Mouse (Mus musculus): ENCODE data around the gene Prmt9. TPM values are rescaled to one million over a fixed set of nuclear protein-coding genes. Genes with fewer than 3 reads are reported as not detected.

The Prmt9 gene
- polyA plus RNA-seq, 1 experiment from 2014 or later, result 15.7 TPM

GRCm38 (mm10) chr8:77515201-77515600 is 34.0 kb upstream of the Prmt9 start:
- H3K27me3 ChIP-seq (ENCODE audit: control insufficient read depth, insufficient read depth, low read length), result no peaks in the 10 kb centered on the region
- H3K4me3 ChIP-seq (ENCODE audit: low read length), result no peak overlapping the region
- no peaks in the 10 kb centered on the region for H3K9me3 ChIP-seq (replicated peaks; ENCODE audit: control insufficient read depth, low read length)
- no peak for ATAC-seq (replicated peaks; ENCODE audit: extremely low read depth, insufficient read depth, low FRiP score)
- no peaks in the 10 kb centered on the region for H3K36me3 ChIP-seq (ENCODE audit: control insufficient read depth, insufficient read depth)
- peak overlapping the region; percentile 77 for H3K4me2 ChIP-seq (ENCODE audit: low read depth, low read length)
- H3K27ac ChIP-seq (ENCODE audit: low read length), result no peak overlapping the region
- WGBS, result 81% methylated on average over 8 of the region's 8 CpGs
- H3K4me1 ChIP-seq (ENCODE audit: control insufficient read depth, insufficient read depth, low read length), result peaks cover 38% of the 10 kb centered on the region
- H3K9ac ChIP-seq (ENCODE audit: low read length), result no peak overlapping the region

DNA sequence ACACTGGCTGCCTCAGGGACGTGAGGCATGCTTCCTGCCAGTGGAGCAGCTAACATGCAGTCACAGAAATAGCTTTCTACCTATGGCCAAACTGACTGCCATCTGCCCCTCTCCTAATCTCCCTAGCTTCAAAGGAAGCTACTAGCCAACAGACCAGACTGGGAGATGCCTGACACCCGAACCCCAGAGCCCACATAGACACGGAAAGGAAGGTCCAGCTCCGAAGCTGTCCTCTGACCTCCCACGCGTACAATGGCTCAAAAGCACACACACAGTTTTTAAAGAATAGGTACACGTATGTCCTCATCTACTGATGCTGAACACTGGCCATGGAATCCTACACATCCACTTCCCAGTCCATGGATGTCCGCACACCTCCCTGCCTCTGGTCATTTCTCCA is 33.4 kb upstream of the Prmt9 start:
- peak overlapping the region; percentile 72 for H3K4me3 ChIP-seq (ENCODE audit: low read length)
- no peaks in the 10 kb centered on the region for H3K36me3 ChIP-seq (ENCODE audit: control insufficient read depth, insufficient read depth)
- ATAC-seq (replicated peaks; ENCODE audit: extremely low read depth, insufficient read depth, low FRiP score), result no peak
- no peaks in the 10 kb centered on the region for H3K27me3 ChIP-seq (ENCODE audit: control insufficient read depth, insufficient read depth, low read length)
- 0 out of 2 replicates have a peak overlapping the region, but pooled peaks have one; percentile 26 for H3K27ac ChIP-seq (ENCODE audit: low read length)
- peak overlapping the region; percentile 39 for H3K9ac ChIP-seq (ENCODE audit: low read length)
- peak overlapping the region; percentile 77 for H3K4me2 ChIP-seq (ENCODE audit: low read depth, low read length)
- H3K9me3 ChIP-seq (replicated peaks; ENCODE audit: control insufficient read depth, low read length), result no peaks in the 10 kb centered on the region
- H3K4me1 ChIP-seq (ENCODE audit: control insufficient read depth, insufficient read depth, low read length), result peaks cover 34% of the 10 kb centered on the region
- WGBS, result 54% methylated on average over 8 of the region's 8 CpGs

DNA sequence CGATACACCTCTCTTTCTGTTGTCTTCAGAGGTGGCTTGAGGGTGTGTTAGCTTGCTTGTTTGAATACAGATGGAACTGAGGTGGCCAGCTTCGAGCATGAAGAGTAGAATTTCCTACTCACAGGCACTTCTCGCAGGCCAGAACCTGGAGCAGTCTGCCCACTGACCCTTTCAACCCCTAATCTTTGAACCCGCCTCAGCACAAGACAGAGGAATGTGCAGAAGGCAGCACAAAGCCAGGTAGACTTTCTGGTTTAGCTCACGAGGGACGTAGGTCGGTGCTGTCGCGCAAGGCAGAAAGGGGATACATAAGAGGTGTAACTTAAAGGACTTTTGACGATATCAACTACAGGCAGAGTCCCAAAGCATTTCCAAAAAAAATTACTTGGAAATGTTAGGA is 32.4 kb upstream of the Prmt9 start:
- peaks cover 30% of the 10 kb centered on the region for H3K4me1 ChIP-seq (ENCODE audit: control insufficient read depth, insufficient read depth, low read length)
- peak overlapping the region; percentile 72 for H3K4me3 ChIP-seq (ENCODE audit: low read length)
- peak overlapping the region; percentile 77 for H3K4me2 ChIP-seq (ENCODE audit: low read depth, low read length)
- no peaks in the 10 kb centered on the region for H3K36me3 ChIP-seq (ENCODE audit: control insufficient read depth, insufficient read depth)
- WGBS, result 4% methylated on average over 10 of the region's 10 CpGs
- no peaks in the 10 kb centered on the region for H3K9me3 ChIP-seq (replicated peaks; ENCODE audit: control insufficient read depth, low read length)
- no peaks in the 10 kb centered on the region for H3K27me3 ChIP-seq (ENCODE audit: control insufficient read depth, insufficient read depth, low read length)
- peak overlapping the region; percentile 84 for H3K27ac ChIP-seq (ENCODE audit: low read length)
- ATAC-seq (replicated peaks; ENCODE audit: extremely low read depth, insufficient read depth, low FRiP score), result no peak
- peak overlapping the region; percentile 87 for H3K9ac ChIP-seq (ENCODE audit: low read length)

DNA sequence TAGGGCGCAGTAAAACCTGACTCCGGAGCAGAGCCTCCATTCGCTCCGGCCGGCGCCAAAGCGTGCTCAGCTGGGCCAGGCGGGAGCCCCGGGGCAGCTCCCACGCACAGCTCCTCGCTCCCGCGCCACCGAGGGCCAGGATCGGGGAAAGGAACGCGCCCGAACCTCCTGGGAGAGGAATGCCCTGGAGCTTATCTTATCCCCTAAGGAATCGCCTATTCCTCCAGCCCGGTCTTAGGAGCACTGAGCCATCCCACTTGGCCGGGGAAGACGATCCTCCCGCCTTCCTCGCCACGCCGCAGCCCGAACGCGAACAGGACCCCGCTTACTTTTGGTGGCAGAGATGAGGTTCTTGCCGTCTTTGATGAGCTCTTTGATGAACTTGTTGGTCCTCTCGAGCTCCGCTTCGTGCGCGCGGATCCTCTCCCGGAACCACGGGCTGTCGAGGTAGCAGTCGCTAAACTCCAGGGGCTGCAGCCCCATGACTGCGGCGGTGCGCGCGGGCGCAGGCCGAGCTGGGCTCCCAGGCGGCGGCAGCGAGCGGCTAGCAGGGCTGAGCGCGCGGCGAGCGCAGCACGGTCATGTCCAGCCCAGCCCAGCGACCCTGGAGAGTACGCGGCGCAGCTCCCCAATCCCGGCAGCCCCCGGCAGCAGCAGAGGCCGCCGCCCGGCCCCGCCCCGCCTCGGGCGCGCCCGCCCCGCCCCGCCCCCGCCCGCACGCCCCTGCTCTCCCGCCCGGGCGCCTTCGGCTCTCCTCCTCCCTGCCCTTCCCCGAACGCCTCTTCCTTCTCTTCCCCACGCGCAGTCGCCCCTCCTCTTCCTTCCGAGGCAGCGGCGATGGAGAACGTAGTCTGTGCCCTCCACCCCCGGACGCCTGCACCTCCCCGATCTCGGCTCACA is 31.6 kb upstream of the Prmt9 start, which contains the start of gene Arhgap10:
Gene Arhgap10, minus strand, starts transcription at position 653 of the 900 bp plus-strand sequence.
- peak; percentile 92 for ATAC-seq (replicated peaks; ENCODE audit: extremely low read depth, insufficient read depth, low FRiP score)
- H3K4me2 ChIP-seq (ENCODE audit: low read depth, low read length), result peak within 1 kb of the TSS; percentile 77
- no peaks in the 10 kb centered on the region for H3K9me3 ChIP-seq (replicated peaks; ENCODE audit: control insufficient read depth, low read length)
- peak within 1 kb of the TSS; percentile 87 for H3K9ac ChIP-seq (ENCODE audit: low read length)
- no peaks in the 10 kb centered on the region for H3K36me3 ChIP-seq (ENCODE audit: control insufficient read depth, insufficient read depth)
- peaks cover 32% of the 10 kb centered on the region for H3K4me1 ChIP-seq (ENCODE audit: control insufficient read depth, insufficient read depth, low read length)
- under 1% methylated on average over 81 of the region's 95 CpGs for whole genome bisulfite sequencing
- peak within 1 kb of the TSS; percentile 72 for H3K4me3 ChIP-seq (ENCODE audit: low read length)
- no peaks in the 10 kb centered on the region for H3K27me3 ChIP-seq (ENCODE audit: control insufficient read depth, insufficient read depth, low read length)
- peak within 1 kb of the TSS; percentile 84 for H3K27ac ChIP-seq (ENCODE audit: low read length)

- no peaks in the 10 kb centered on the region for H3K36me3 ChIP-seq (ENCODE audit: control insufficient read depth, insufficient read depth)
- H3K4me1 ChIP-seq (ENCODE audit: control insufficient read depth, insufficient read depth, low read length), result peaks cover 34% of the 10 kb centered on the region
- ATAC-seq (replicated peaks; ENCODE audit: extremely low read depth, insufficient read depth, low FRiP score), result peak; percentile 19
- no peaks in the 10 kb centered on the region for H3K9me3 ChIP-seq (replicated peaks; ENCODE audit: control insufficient read depth, low read length)
- no peaks in the 10 kb centered on the region for H3K27me3 ChIP-seq (ENCODE audit: control insufficient read depth, insufficient read depth, low read length)
- 4% methylated on average over 33 of the region's 33 CpGs for WGBS
- H3K27ac ChIP-seq (ENCODE audit: low read length), result peak overlapping the region; percentile 84
- H3K4me3 ChIP-seq (ENCODE audit: low read length), result peak overlapping the region; percentile 72
- H3K9ac ChIP-seq (ENCODE audit: low read length), result peak overlapping the region; percentile 87
- peak overlapping the region; percentile 77 for H3K4me2 ChIP-seq (ENCODE audit: low read depth, low read length)
Observed at GRCm38 (mm10) chr8:77518201-77519115, 30.7 kb upstream of the Prmt9 start.

GRCm38 (mm10) chr8:77520601-77521000 is 28.6 kb upstream of the Prmt9 start:
- H3K4me1 ChIP-seq (ENCODE audit: control insufficient read depth, insufficient read depth, low read length), result peaks cover 34% of the 10 kb centered on the region

GRCm38 (mm10) chr8:77521028-77521785 is 28.0 kb upstream of the Prmt9 start:
- no peak overlapping the region for H3K27ac ChIP-seq (ENCODE audit: low read length)
- no peaks in the 10 kb centered on the region for H3K9me3 ChIP-seq (replicated peaks; ENCODE audit: control insufficient read depth, low read length)
- peaks cover 28% of the 10 kb centered on the region for H3K4me1 ChIP-seq (ENCODE audit: control insufficient read depth, insufficient read depth, low read length)
- H3K4me3 ChIP-seq (ENCODE audit: low read length), result no peak overlapping the region
- H3K27me3 ChIP-seq (ENCODE audit: control insufficient read depth, insufficient read depth, low read length), result no peaks in the 10 kb centered on the region
- 79% methylated on average over 8 of the region's 8 CpGs for WGBS
- ATAC-seq (replicated peaks; ENCODE audit: extremely low read depth, insufficient read depth, low FRiP score), result no peak
- H3K4me2 ChIP-seq (ENCODE audit: low read depth, low read length), result no peak overlapping the region
- no peak overlapping the region for H3K9ac ChIP-seq (ENCODE audit: low read length)
- no peaks in the 10 kb centered on the region for H3K36me3 ChIP-seq (ENCODE audit: control insufficient read depth, insufficient read depth)

More at GRCm38 (mm10) chr8:77520601-77521000, 28.6 kb upstream of the Prmt9 start:
- no peak for ATAC-seq (replicated peaks; ENCODE audit: extremely low read depth, insufficient read depth, low FRiP score)
- Histone ChIP-seq H3K9me3 (replicated peaks; ENCODE audit: control insufficient read depth, low read length) (no peaks in the 10 kb centered on the region), H3K4me3 (ENCODE audit: low read length) (no peak overlapping the region), H3K27me3 (ENCODE audit: control insufficient read depth, insufficient read depth, low read length) (no peaks in the 10 kb centered on the region), H3K9ac (ENCODE audit: low read length) (no peak overlapping the region), H3K27ac (ENCODE audit: low read length) (no peak overlapping the region), H3K36me3 (ENCODE audit: control insufficient read depth, insufficient read depth) (no peaks in the 10 kb centered on the region), H3K4me2 (ENCODE audit: low read depth, low read length) (no peak overlapping the region)
- WGBS, result 87% methylated on average over 4 of the region's 4 CpGs

DNA sequence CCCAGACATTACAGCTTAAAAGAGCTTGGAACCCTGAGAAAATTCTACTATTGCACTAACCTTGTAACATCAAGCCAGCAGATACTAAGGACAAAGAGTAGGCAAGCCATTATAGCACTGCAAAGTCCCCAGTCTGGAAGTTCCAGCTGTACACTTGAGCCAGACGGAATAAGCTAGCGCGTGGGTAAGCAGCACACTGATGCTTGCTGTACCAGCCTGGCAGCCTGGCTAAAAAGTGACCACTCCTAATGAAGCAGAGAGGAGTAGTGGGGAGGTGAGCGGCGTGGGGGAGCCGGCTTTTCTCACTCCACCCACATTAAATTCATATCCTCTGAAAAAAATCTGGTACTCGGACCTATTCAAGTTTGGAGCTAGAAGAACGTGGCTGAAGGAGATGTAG is 26.2 kb upstream of the Prmt9 start:
- Histone ChIP-seq H3K27me3 (ENCODE audit: control insufficient read depth, insufficient read depth, low read length) (no peaks in the 10 kb centered on the region), H3K9me3 (replicated peaks; ENCODE audit: control insufficient read depth, low read length) (no peaks in the 10 kb centered on the region), H3K36me3 (ENCODE audit: control insufficient read depth, insufficient read depth) (no peaks in the 10 kb centered on the region), H3K4me2 (ENCODE audit: low read depth, low read length) (no peak overlapping the region), H3K27ac (ENCODE audit: low read length) (peak overlapping the region; percentile 32; the same call in 1 of the 2 replicates), H3K4me3 (ENCODE audit: low read length) (no peak overlapping the region), H3K9ac (ENCODE audit: low read length) (no peak overlapping the region), H3K4me1 (ENCODE audit: control insufficient read depth, insufficient read depth, low read length) (peaks cover 24% of the 10 kb centered on the region)
- ATAC-seq (replicated peaks; ENCODE audit: extremely low read depth, insufficient read depth, low FRiP score), result 0 out of 2 replicates have a peak, but pooled peaks have one; percentile 15
- 79% methylated on average over 8 of the region's 8 CpGs for WGBS

Data from heart, embryonic 16.5 days (tissue).